Mouse (Mus musculus): Measurements from ENCODE around the gene Xylb. TPM values are rescaled to one million over a fixed set of nuclear protein-coding genes. Genes with fewer than 3 reads are reported as not detected.
"Not testable (repeated sequence)": the region's sequence is repeated elsewhere in the genome, so short reads cannot be mapped to it uniquely, and the experiment has no call there.

Gene Xylb
- total and polyA plus RNA-seq, 2 experiments from 2014 or later, result 0.04 to 0.46 TPM

DNA sequence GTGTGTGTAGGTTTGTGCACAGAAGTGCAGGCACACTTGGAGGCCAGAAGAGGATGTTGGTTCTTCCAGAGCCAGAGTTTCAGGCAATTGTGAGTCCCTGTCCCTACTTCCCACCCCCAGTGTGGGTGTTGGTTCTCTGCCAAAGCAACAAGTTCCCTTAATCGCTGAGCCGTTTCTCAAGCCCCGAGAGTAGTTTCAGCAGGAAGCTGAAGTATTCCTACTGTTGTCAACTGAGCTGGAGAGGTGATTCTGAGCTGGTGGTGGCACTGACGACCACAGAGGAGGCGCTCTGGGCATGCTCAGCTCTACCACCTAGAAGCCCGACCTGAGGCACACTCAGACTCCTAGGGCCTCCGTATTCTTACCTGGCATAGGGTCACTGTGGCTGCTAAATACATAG, 8.1 kb downstream of the Xylb start, which contains the start of gene Slc22a14:
TSS of gene Slc22a14 (minus strand) at position 270 of the 400 bp plus-strand sequence.
- Histone ChIP-seq H3K27me3 (ENCODE audit: control insufficient read depth, insufficient read depth, low read length) (no peaks in the 10 kb centered on the region), H3K9me3 (replicated peaks; ENCODE audit: control insufficient read depth, low read length) (no peaks in the 10 kb centered on the region), H3K27ac (ENCODE audit: low read depth) (no peak within 1 kb of the TSS), H3K9ac (replicated peaks; ENCODE audit: low read depth, low read length) (no peak within 1 kb of the TSS), H3K4me3 (ENCODE audit: low read depth, low read length) (no peak within 1 kb of the TSS), H3K4me1 (ENCODE audit: control insufficient read depth, insufficient read depth) (no peaks in the 10 kb centered on the region), H3K4me2 (ENCODE audit: low read depth, low read length) (no peak within 1 kb of the TSS), H3K36me3 (replicated peaks; ENCODE audit: control insufficient read depth, insufficient read depth, low read length) (no peaks in the 10 kb centered on the region)
- 47% methylated on average over 7 of the region's 7 CpGs for WGBS
- ATAC-seq (ENCODE audit: insufficient read depth, low read depth), result no peak
- DNase-seq (ENCODE audit: low spot score), result no peak
- TF ChIP-seq CTCF (IDR thresholded peaks at IDR 0.05; ENCODE audit: low read depth) (no peak), EP300 (IDR thresholded peaks at IDR 0.05; ENCODE audit: low read depth) (no peak)

DNA sequence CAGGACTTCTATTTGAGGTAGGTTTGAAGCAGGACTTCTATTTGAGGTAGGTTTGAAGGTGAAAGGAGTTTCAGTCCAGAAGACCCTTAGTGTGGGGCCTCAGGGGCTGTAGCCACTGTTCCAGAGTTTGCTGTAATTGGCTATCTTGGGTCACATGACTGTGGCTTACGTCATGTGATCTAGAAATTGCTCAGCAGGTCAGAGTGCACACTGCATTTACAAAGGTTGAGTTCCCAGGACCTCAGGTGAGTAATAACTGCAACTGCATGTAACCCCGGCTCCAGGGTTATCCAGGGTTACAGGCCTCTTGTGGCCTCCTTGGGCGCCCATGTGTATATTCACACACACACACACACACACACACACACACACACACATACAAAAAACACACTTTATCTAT, 11.2 kb downstream of the Xylb start:
- Histone ChIP-seq H3K36me3 (replicated peaks; ENCODE audit: control insufficient read depth, insufficient read depth, low read length) (no peaks in the 10 kb centered on the region), H3K9me3 (replicated peaks; ENCODE audit: control insufficient read depth, low read length) (no peaks in the 10 kb centered on the region), H3K4me1 (ENCODE audit: control insufficient read depth, insufficient read depth) (no peaks in the 10 kb centered on the region), H3K4me2 (ENCODE audit: low read depth, low read length) (no peak overlapping the region), H3K4me3 (ENCODE audit: low read depth, low read length) (no peak overlapping the region), H3K27me3 (ENCODE audit: control insufficient read depth, insufficient read depth, low read length) (no peaks in the 10 kb centered on the region), H3K27ac (ENCODE audit: low read depth) (no peak overlapping the region), H3K9ac (replicated peaks; ENCODE audit: low read depth, low read length) (no peak overlapping the region)
- TF ChIP-seq CTCF (IDR thresholded peaks at IDR 0.05; ENCODE audit: low read depth) (no peak), EP300 (IDR thresholded peaks at IDR 0.05; ENCODE audit: low read depth) (no peak)
- ATAC-seq (ENCODE audit: insufficient read depth, low read depth) (no peak), DNase-seq (ENCODE audit: low spot score) (no peak)
- 89% methylated on average over 3 of the region's 3 CpGs for WGBS

DNA sequence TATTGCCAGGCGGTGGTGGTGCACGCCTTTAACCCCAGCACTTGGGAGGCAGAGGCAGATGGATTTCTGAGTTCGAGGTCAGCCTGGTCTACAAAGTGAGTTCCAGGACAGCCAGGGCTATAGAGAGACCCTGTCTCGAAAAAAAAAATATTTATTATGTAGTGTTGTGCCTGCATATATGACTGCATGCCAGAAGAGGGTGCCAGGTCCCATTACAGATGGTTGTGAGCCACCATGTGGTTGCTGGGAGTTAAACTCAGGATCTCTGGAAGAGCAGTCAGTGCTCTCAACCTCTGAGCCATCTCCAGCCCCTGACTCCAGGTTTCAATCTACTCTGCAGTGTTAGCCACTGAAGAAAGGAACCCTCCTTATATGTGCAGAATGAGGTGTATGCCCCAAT, 13.6 kb downstream of the Xylb start:
- H3K9ac ChIP-seq (replicated peaks; ENCODE audit: low read depth, low read length); H3K27ac ChIP-seq (ENCODE audit: low read depth); H3K4me2 ChIP-seq (ENCODE audit: low read depth, low read length); H3K4me3 ChIP-seq (ENCODE audit: low read depth, low read length); ATAC-seq (ENCODE audit: insufficient read depth, low read depth); H3K9me3 ChIP-seq (replicated peaks; ENCODE audit: control insufficient read depth, low read length); H3K36me3 ChIP-seq (replicated peaks; ENCODE audit: control insufficient read depth, insufficient read depth, low read length); H3K4me1 ChIP-seq (ENCODE audit: control insufficient read depth, insufficient read depth); H3K27me3 ChIP-seq (ENCODE audit: control insufficient read depth, insufficient read depth, low read length); DNase-seq (ENCODE audit: low spot score): not testable (repeated sequence)
- 85% methylated on average over 4 of the region's 4 CpGs for WGBS

DNA sequence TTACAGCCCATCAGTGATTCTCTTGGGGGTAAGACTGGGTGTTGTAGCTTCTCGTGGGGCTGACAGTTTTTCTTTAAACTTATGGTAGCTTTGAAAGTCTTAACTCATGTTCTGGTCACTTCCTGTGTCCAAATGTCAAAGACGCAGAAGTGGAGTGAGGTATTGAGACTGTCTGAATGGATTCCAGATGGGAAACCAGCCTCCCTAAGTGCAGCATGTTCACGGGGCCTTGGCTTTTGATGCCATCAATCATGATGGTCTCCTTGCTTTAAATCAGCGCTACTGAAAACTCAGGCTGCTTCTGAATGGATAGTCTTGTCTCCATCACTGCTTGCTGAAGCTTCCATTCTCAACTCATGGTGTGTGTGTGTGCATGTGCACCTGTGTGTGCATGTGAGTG, 14.1 kb downstream of the Xylb start:
- Histone ChIP-seq H3K27me3 (ENCODE audit: control insufficient read depth, insufficient read depth, low read length) (no peaks in the 10 kb centered on the region), H3K4me2 (ENCODE audit: low read depth, low read length) (no peak overlapping the region), H3K9ac (replicated peaks; ENCODE audit: low read depth, low read length) (no peak overlapping the region), H3K27ac (ENCODE audit: low read depth) (no peak overlapping the region), H3K36me3 (replicated peaks; ENCODE audit: control insufficient read depth, insufficient read depth, low read length) (no peaks in the 10 kb centered on the region), H3K9me3 (replicated peaks; ENCODE audit: control insufficient read depth, low read length) (no peaks in the 10 kb centered on the region), H3K4me3 (ENCODE audit: low read depth, low read length) (no peak overlapping the region), H3K4me1 (ENCODE audit: control insufficient read depth, insufficient read depth) (no peaks in the 10 kb centered on the region)
- WGBS, result 76% methylated on average over 4 of the region's 4 CpGs
- TF ChIP-seq CTCF (IDR thresholded peaks at IDR 0.05; ENCODE audit: low read depth) (no peak), EP300 (IDR thresholded peaks at IDR 0.05; ENCODE audit: low read depth) (no peak)
- DNase-seq (ENCODE audit: low spot score) (no peak), ATAC-seq (ENCODE audit: insufficient read depth, low read depth) (no peak)

DNA sequence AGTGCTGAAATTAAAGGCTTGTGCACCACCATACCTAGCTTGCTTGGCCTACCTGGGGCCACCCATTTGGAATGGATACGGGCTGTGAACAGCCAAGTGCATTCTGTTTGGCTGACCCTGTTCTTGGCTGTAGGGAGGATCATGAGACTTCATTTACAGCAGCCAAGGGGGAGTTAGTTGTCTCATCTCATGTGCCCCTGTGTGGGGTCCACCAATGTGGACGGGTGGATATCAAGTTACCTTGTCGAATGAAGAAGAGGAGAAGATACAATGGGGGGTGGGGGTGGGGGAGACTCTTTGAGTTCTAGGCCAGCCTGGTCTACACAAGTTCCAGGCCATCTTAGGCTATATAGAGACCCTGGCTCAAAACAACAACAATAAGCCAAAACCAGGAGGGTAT, 17.8 kb downstream of the Xylb start:
- no peak overlapping the region for H3K9ac ChIP-seq (replicated peaks; ENCODE audit: low read depth, low read length)
- H3K27me3 ChIP-seq (ENCODE audit: control insufficient read depth, insufficient read depth, low read length), result no peaks in the 10 kb centered on the region
- H3K9me3 ChIP-seq (replicated peaks; ENCODE audit: control insufficient read depth, low read length), result no peaks in the 10 kb centered on the region
- no peak overlapping the region for H3K4me2 ChIP-seq (ENCODE audit: low read depth, low read length)
- ATAC-seq (ENCODE audit: insufficient read depth, low read depth), result no peak
- no peak for TF ChIP-seq EP300 (IDR thresholded peaks at IDR 0.05; ENCODE audit: low read depth)
- no peak for TF ChIP-seq CTCF (IDR thresholded peaks at IDR 0.05; ENCODE audit: low read depth)
- DNase-seq (ENCODE audit: low spot score), result no peak
- 70% methylated on average over 3 of the region's 3 CpGs for WGBS
- H3K27ac ChIP-seq (ENCODE audit: low read depth), result no peak overlapping the region
- H3K4me3 ChIP-seq (ENCODE audit: low read depth, low read length), result no peak overlapping the region
- H3K36me3 ChIP-seq (replicated peaks; ENCODE audit: control insufficient read depth, insufficient read depth, low read length), result no peaks in the 10 kb centered on the region
- H3K4me1 ChIP-seq (ENCODE audit: control insufficient read depth, insufficient read depth), result no peaks in the 10 kb centered on the region

DNA sequence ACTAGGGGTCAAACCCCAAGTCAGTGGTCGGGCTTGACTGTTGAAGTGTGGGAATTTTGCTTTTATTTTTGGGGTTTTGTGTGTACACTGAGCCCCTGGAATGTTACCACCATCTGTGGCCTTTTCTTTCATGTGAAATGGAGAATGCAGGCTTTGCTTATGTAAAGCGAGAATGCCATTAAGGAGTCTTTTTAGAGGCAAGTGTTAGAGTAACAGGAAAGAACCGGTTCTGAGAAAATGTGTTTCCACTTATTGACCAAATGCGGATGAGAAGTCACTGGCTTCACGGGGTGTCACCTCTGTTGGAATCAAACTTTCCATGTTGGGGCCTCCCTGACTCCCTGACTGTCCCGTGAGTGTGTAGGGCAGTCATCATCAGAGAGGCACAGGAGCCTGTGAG, 18.4 kb downstream of the Xylb start:
- Histone ChIP-seq H3K4me1 (ENCODE audit: control insufficient read depth, insufficient read depth) (no peaks in the 10 kb centered on the region), H3K27me3 (ENCODE audit: control insufficient read depth, insufficient read depth, low read length) (no peaks in the 10 kb centered on the region), H3K36me3 (replicated peaks; ENCODE audit: control insufficient read depth, insufficient read depth, low read length) (no peaks in the 10 kb centered on the region), H3K27ac (ENCODE audit: low read depth) (no peak overlapping the region), H3K9ac (replicated peaks; ENCODE audit: low read depth, low read length) (no peak overlapping the region), H3K9me3 (replicated peaks; ENCODE audit: control insufficient read depth, low read length) (no peaks in the 10 kb centered on the region), H3K4me2 (ENCODE audit: low read depth, low read length) (no peak overlapping the region), H3K4me3 (ENCODE audit: low read depth, low read length) (no peak overlapping the region)
- WGBS, result 68% methylated on average over 6 of the region's 6 CpGs
- ATAC-seq (ENCODE audit: insufficient read depth, low read depth), result no peak
- no peak for DNase-seq (ENCODE audit: low spot score)
- no peak for TF ChIP-seq CTCF (IDR thresholded peaks at IDR 0.05; ENCODE audit: low read depth)
- TF ChIP-seq EP300 (IDR thresholded peaks at IDR 0.05; ENCODE audit: low read depth), result no peak

All from heart, postnatal 0 days (tissue).